Mouse (Mus musculus) T-helper 2 cell (primary cell): ENCODE results near the gene Hspa1l.

Source experiments
- in situ Hi-C: fragments of 300-600 bp; cut with MboI, MseI; formaldehyde crosslinking; loops from one replicate; pipeline ENCODE4 v1.15.1; 2025; ENCODE audit warnings: high pct_unique_total_duplicates

Hspa1l gene

DNA sequence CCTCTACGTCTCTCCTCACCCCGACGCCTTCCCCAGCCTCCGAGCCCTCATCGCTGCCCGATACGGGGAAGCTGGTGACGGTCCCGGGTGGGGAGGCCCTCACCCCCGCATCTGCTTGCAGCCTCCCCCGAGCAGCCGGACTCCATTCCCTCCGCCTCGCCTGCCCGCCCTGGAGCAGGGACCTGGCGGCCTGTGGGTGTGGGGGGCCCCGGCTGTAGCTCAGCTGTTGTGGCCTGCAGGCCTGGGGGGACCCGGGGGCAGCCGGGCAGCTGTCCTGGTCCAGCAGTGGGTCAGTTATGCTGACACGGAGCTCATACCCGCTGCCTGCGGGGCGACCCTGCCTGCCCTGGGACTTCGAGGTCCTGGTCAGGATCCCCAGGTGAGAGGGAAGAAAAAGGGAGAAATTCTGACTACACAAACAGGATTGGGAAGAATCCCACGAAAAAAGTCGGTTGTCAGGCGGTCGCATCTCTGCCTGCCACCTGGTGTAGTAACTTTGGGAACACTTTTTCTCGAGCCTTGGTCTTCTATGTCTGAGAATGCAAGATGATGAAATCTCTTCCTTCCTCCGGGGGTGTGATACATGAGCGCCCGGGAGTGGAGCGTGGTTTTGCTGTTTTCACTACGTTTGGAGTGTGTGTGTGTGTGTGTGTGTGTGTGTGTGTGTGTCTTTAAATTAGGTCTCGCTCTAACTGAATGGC lies 29.1 kb downstream of the Hspa1l start:
- in situ Hi-C loops: loop anchor here (10.0 kb wide), 1 partner anchor 113 kb away; the partner anchor contains the start of gene Ly6g5b

DNA sequence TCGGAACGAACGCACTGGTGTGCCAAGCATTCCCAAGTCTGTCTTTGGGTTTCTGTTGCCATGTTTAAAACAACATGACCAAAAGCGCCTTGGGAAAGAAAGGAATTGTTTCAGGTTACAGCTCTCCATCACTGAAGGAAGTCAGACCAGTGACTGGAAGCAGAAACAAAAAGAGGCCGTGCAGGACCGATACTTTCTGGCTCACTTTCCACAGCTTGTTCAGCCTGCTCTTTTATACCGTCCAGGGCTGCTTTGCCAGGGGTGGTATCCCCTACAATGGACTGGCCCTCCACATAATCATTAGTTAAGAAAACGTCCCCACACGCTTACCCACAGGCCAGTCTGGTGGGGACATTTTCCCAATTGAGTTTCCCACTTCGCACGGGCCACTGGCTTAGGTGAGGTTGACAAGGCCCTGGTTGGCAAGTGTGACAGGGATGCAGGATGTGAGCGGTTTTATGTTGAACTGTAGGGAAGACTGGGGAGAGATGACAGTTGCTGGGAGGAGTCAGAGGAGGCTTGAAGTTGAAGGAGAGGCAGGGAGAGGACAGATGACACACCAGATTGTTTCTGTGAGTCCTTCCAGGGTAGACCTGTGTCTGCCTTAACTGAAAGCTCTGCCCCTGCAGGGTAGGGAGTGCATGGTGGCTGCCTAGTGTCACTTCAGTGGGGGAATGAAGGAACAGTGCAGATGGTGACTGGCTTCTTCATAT lies 29.8 kb downstream of the Hspa1l start:
- in situ Hi-C loops: loop anchor here (10.0 kb wide), 1 partner anchor 112 kb away; the partner anchor contains the start of gene Ly6g5b

DNA sequence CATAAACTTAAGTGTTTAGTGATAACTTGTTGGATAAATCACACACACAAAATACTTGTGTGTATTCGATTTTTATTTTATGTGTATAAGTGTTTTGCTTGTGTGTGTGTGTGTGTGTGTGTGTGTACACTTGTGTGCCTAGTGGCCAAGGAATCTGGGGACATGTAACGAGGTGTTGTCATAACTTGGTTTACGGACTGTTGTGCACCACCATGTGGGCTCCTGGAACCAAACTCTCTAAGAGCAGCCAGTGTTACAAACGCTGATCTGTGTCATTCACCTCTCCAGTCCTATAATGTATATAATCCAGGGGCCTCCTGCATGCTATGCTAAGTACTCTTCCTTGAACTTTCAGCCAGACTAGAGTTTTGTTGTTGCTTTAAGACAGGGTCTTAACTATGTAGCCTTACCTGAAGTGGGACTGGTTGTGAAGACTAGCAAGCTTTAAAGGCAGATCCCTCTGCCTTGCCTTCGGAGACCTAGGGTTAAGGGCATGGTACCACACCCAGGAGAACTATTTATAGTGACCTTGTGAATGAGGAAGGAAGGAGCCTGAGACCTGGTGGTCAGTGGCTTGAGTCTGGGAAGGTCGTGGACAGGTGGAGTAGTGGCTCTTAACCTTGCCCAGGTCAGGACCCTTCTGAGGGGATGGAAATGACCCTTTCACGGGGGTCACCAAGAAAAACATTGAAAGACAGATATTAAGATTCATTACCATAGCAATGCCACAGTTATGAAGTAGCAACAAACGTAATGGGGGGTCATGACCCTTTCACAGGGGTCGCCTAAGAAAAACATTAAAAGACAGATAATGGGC lies 30.7 kb downstream of the Hspa1l start:
- in situ Hi-C loops: loop anchor here (10.0 kb wide), 1 partner anchor 112 kb away; the partner anchor contains the start of gene Ly6g5b

DNA sequence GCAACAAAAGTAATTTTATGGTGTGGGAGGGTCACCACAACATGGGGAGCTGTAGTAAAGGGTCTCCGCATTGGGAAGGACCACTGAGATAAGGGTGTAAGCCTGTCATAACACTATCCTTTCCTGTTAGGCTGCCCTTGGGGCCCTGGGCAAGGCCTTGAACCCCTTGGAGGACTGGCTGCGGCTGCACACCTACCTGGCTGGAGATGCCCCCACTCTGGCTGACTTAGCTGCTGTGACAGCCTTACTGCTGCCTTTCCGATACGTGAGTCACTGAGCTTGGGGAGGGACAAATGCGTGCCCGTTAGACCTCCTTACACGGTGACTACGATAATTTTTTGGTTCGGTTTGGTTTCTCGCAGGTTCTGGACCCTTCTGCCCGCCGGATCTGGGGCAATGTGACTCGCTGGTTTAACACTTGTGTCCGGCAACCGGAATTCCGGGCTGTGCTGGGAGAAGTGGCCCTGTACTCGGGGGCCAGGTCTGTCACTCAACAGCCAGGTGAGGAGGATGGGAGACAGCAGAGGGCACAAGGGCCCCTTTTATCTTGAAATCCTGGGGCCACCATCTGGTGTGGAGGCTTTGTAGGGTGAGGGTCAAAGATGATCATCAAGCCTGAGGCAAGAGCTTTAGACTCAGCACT lies 31.7 kb downstream of the Hspa1l start:
- in situ Hi-C loops: loop anchor here (10.0 kb wide), 1 partner anchor 111 kb away; the partner anchor contains the start of gene Ly6g5b

GRCm38 (mm10) chr17:35005158-35005557 lies 32.7 kb downstream of the Hspa1l start:
- in situ Hi-C loops: loop anchor here (10.0 kb wide), 1 partner anchor 110 kb away; the partner anchor contains the start of gene Ly6g5b

- in situ Hi-C loops: loop anchor here (10.0 kb wide), 1 partner anchor 109 kb away; the partner anchor contains the start of gene Ly6g5b
Observed at GRCm38 (mm10) chr17:35005902-35006301, 33.4 kb downstream of the Hspa1l start.

- in situ Hi-C loops: loop anchor here (10.0 kb wide), 1 partner anchor 107 kb away; the partner anchor contains the start of gene Ly6g5b
Observed at GRCm38 (mm10) chr17:35007387-35007991, 35.0 kb downstream of the Hspa1l start.

- in situ Hi-C loops: loop anchor here (10.0 kb wide), 1 partner anchor 105 kb away; the partner anchor contains the start of gene Ly6g5b
Observed at GRCm38 (mm10) chr17:35009586-35009985, 37.1 kb downstream of the Hspa1l start.

GRCm38 (mm10) chr17:35011440-35011839 lies 38.9 kb downstream of the Hspa1l start:
- in situ Hi-C loops: loop anchor here (10.0 kb wide), 1 partner anchor 53 kb away; the partner anchor contains the start of genes Ly6g6c and Mpig6b

GRCm38 (mm10) chr17:35012430-35012829 lies 39.9 kb downstream of the Hspa1l start:
- in situ Hi-C loops: loop anchor here (10.0 kb wide), 1 partner anchor 52 kb away; the partner anchor contains the start of genes Ly6g6c and Mpig6b

DNA sequence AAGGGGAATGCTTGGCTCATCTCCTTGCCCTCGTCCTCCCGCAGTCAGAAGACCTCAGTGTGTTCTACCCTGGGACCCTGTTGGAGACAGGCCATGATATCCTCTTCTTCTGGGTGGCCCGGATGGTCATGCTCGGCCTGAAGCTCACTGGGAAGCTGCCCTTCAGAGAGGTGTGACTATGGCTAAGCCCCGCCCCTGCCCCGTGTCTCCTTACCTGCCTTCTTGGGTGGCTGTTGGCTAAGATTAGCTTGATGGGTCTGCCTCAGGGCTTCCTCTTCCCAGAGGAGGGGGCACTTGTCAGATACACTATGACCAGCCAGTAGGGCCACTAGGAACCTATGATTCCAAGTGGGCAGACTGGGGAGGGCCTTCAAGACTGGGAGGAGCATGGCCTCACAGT lies 40.7 kb downstream of the Hspa1l start:
- in situ Hi-C loops: loop anchor here (10.0 kb wide), 1 partner anchor 52 kb away; the partner anchor contains the start of genes Ly6g6c and Mpig6b

- in situ Hi-C loops: loop anchor here (10.0 kb wide), 1 partner anchor 50 kb away; the partner anchor contains the start of genes Ly6g6c and Mpig6b
Observed at GRCm38 (mm10) chr17:35015296-35015695, 42.8 kb downstream of the Hspa1l start.

DNA sequence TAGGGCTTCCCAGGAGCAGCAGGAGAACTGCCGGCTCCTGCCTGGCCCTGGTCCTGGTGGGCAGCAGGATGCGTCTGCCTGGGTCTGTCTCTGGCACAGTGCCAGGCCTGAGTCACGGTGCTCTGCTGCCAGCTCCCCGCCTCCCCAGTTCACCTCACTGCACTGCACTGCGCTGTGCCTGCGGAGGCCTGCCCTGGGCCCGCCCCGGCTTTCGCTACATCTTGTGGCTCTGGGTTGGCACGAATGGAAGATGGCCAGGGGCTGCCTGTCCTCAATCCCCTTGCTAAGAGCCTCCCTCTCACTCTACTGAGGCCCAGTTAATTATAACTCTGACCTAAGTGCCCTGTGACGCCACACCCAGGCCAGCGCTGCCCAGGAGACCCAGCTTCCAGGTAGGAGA lies 43.9 kb downstream of the Hspa1l start, which contains the start of gene Vwa7:
TSS of gene Vwa7 (plus strand) at position 204 of the 400 bp plus-strand sequence.
- in situ Hi-C loops: loop anchor here (10.0 kb wide), 1 partner anchor 48 kb away; the partner anchor contains the start of genes Ly6g6c and Mpig6b

GRCm38 (mm10) chr17:35016791-35017705 lies 44.5 kb downstream of the Hspa1l start:
- in situ Hi-C loops: loop anchor here (10.0 kb wide), 1 partner anchor 48 kb away; the partner anchor contains the start of genes Ly6g6c and Mpig6b

GRCm38 (mm10) chr17:35017706-35018030 lies 45.2 kb downstream of the Hspa1l start:
- in situ Hi-C loops: loop anchor here (10.0 kb wide), 1 partner anchor 47 kb away; the partner anchor contains the start of genes Ly6g6c and Mpig6b

- in situ Hi-C loops: loop anchor here (10.0 kb wide), 1 partner anchor 47 kb away; the partner anchor contains the start of genes Ly6g6c and Mpig6b
Observed at GRCm38 (mm10) chr17:35018171-35018570, 45.7 kb downstream of the Hspa1l start.

GRCm38 (mm10) chr17:35019894-35020293 lies 47.4 kb downstream of the Hspa1l start:
- in situ Hi-C loops: loop anchor here (10.0 kb wide), 1 partner anchor 45 kb away; the partner anchor contains the start of genes Ly6g6c and Mpig6b

- in situ Hi-C loops: no loop called here
Observed at GRCm38 (mm10) chr17:35020551-35020950, 48.0 kb downstream of the Hspa1l start.
